Mouse (Mus musculus) neural tube, embryonic 15.5 days (tissue): ENCODE data around the gene Pla2g15. TPM values are rescaled to one million over a fixed set of nuclear protein-coding genes. Genes with fewer than 3 reads are reported as not detected.

Source experiments
- ATAC-seq: fragments of 200-750 bp; cut with Nextera tagmentation; 2 replicates; pipeline ENCODE4 v1.8.0; 2017; ENCODE audit warnings: mild to moderate bottlenecking, moderate TSS enrichment, moderate library complexity; ENCODE audit not compliant: low FRiP score
- H3K27ac ChIP-seq: fragments of 300-500 bp; sonication (generic); replicated peaks from 2 replicates; pipeline ENCODE4 v1.5.1; 2015; ENCODE audit warnings: mild to moderate bottlenecking, inconsistent platforms
- H3K27me3 ChIP-seq: fragments of 300-500 bp; sonication (generic); replicated peaks from 2 replicates; pipeline ENCODE4 v1.6.1; 2015; ENCODE audit warnings: inconsistent platforms
- H3K36me3 ChIP-seq: fragments of 300-500 bp; sonication (generic); 2 replicates; pipeline ENCODE4 v1.6.1; 2015; ENCODE audit warnings: inconsistent platforms
- H3K4me1 ChIP-seq: fragments of 300-500 bp; sonication (generic); 2 replicates; pipeline ENCODE4 v1.6.1; 2015; ENCODE audit warnings: inconsistent platforms
- H3K4me2 ChIP-seq: fragments of 300-500 bp; sonication (generic); 2 replicates; pipeline ENCODE4 v1.6.1; 2015; ENCODE audit warnings: inconsistent platforms, mild to moderate bottlenecking, moderate library complexity
- H3K4me3 ChIP-seq: fragments of 300-500 bp; sonication (generic); replicated peaks from 2 replicates; pipeline ENCODE4 v1.5.1; 2015; ENCODE audit warnings: mild to moderate bottlenecking, inconsistent platforms
- H3K9ac ChIP-seq: fragments of 300-500 bp; sonication (generic); replicated peaks from 2 replicates; pipeline ENCODE4 v1.6.1; 2015; ENCODE audit warnings: mild to moderate bottlenecking, inconsistent platforms
- H3K9me3 ChIP-seq: fragments of 300-500 bp; sonication (generic); replicated peaks from 2 replicates; pipeline ENCODE4 v1.6.1; 2016; ENCODE audit warnings: inconsistent platforms
- WGBS: fragments of 180-500 bp; shearing (Covaris S2); methylation state at CpG from one replicate; pipeline ENCODE4 v1.1.7; 2015; ENCODE audit warnings: mixed read lengths; 5-methylcytosine and 5-hydroxymethylcytosine counted together
- polyA plus RNA-seq: library from polyadenylated mRNA; unstranded; fragments of >200 nt; fragmentation: Nextera tagmentation; extraction: Ambion mirVana; gene quantifications from 2 replicates; pipeline ENCODE4 v1.2.1, GENCODE M21; 2015

Gene Pla2g15
- polyA plus RNA-seq: 19.1 and 21.6 TPM in 2 replicates

DNA sequence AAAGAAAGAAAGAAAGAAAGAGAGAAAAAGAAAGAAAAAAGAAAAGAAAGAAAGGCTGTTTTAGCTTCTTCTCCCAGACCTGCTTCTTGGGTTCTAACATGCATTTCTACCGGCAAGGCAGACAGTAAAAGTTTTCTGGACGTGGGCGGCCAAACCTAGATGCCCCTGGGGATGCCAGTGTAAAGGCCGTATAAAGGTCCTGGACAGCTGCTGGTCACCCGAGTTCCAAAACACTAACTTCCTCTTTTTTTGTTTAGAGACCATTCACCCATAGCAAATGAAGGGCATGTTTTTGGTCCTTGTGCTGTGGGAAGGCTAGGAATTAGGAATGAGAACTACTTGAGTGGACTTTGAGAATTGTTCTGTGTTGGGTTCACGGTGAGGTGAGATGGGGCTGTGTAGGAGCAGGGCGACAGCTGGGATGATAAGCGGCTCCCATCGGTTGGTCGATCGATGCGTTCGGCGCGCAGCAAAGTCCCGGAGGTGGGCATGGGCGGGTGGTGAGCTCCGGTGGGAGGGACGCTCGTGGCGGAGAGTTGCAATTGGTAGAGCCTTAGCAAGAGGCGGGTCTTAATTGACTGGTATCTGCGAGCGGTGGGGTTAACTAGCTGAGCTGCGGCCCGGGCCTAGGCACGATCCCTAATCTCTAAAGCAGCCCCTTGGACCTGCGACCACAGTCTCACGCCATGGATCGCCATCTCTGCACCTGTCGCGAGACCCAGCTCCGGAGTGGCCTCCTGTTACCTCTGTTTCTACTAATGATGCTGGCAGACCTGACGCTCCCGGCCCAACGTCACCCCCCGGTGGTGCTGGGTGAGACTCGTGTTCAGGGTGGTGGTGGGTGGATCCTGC is at the start of gene Pla2g15:
Gene Pla2g15, plus strand, starts transcription at position 599 of the 852 bp plus-strand sequence.
- peak within 1 kb of the TSS; percentile 72 for H3K27ac ChIP-seq
- peak; percentile 98 for ATAC-seq
- H3K4me2 ChIP-seq: peak within 1 kb of the TSS; percentile 82
- H3K36me3 ChIP-seq: peaks cover 6% of the 10 kb centered on the region
- peaks cover 21% of the 10 kb centered on the region for H3K4me1 ChIP-seq
- H3K4me3 ChIP-seq: peak within 1 kb of the TSS; percentile 93
- no peaks in the 10 kb centered on the region for H3K9me3 ChIP-seq
- 1% methylated on average over 38 of the region's 38 CpGs for WGBS
- peak within 1 kb of the TSS; percentile 82 for H3K9ac ChIP-seq
- H3K27me3 ChIP-seq: no peaks in the 10 kb centered on the region

DNA sequence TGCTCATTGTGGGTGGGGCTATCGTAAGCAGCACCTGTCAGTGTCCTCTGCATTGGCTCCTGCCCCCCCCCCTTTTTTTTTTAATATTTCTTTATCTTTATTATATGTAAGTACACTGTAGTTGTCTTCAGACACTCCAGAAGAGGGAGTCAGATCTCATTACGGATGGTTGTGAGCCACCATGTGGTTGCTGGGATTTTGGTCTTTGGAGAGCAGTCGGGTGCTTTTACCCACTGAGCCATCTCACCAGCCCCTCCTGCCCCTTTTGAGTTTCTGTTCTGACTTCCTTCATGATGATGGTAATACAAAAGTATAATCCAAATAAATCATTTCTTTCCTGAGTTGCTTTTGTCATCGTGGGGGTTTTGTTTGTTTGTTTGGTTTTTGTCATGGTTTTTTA is 47.9 kb upstream of the Pla2g15 start:
- H3K27me3 ChIP-seq: no peaks in the 10 kb centered on the region
- H3K4me2 ChIP-seq: no peak overlapping the region
- no peaks in the 10 kb centered on the region for H3K9me3 ChIP-seq
- ATAC-seq: no peak
- WGBS: 98% methylated on average over 4 of the region's 4 CpGs
- H3K27ac ChIP-seq: no peak overlapping the region
- peaks cover 23% of the 10 kb centered on the region for H3K36me3 ChIP-seq
- H3K4me1 ChIP-seq: no peaks in the 10 kb centered on the region
- H3K9ac ChIP-seq: no peak overlapping the region
- no peak overlapping the region for H3K4me3 ChIP-seq

GRCm38 (mm10) chr8:106103888-106104287 is 46.3 kb upstream of the Pla2g15 start:
- no peaks in the 10 kb centered on the region for H3K9me3 ChIP-seq
- no peak overlapping the region for H3K4me2 ChIP-seq
- no peaks in the 10 kb centered on the region for H3K27me3 ChIP-seq
- H3K27ac ChIP-seq: no peak overlapping the region
- no peaks in the 10 kb centered on the region for H3K4me1 ChIP-seq
- ATAC-seq: no peak
- no peak overlapping the region for H3K9ac ChIP-seq
- no peak overlapping the region for H3K4me3 ChIP-seq
- H3K36me3 ChIP-seq: peaks cover 32% of the 10 kb centered on the region
- 96% methylated on average over 2 of the region's 2 CpGs for whole genome bisulfite sequencing

- H3K27ac ChIP-seq: no peak overlapping the region
- H3K4me1 ChIP-seq: no peaks in the 10 kb centered on the region
- no peak overlapping the region for H3K4me2 ChIP-seq
- H3K27me3 ChIP-seq: no peaks in the 10 kb centered on the region
- H3K9me3 ChIP-seq: no peaks in the 10 kb centered on the region
- ATAC-seq: no peak
- H3K4me3 ChIP-seq: no peak overlapping the region
- WGBS: 92% methylated on average over 1 of the region's 1 CpGs
- H3K36me3 ChIP-seq: peaks cover 36% of the 10 kb centered on the region
- no peak overlapping the region for H3K9ac ChIP-seq
These were observed 44.0 kb upstream of the Pla2g15 start for GRCm38 (mm10) chr8:106106193-106106592.

GRCm38 (mm10) chr8:106108080-106108479 is 42.1 kb upstream of the Pla2g15 start:
- Histone ChIP-seq H3K9me3 (no peaks in the 10 kb centered on the region), H3K4me2 (no peak overlapping the region), H3K9ac (no peak overlapping the region), H3K36me3 (peaks cover 44% of the 10 kb centered on the region), H3K27ac (no peak overlapping the region), H3K4me1 (no peaks in the 10 kb centered on the region), H3K27me3 (no peaks in the 10 kb centered on the region), H3K4me3 (no peak overlapping the region)
- no peak for ATAC-seq
- WGBS: 94% methylated on average over 4 of the region's 4 CpGs

DNA sequence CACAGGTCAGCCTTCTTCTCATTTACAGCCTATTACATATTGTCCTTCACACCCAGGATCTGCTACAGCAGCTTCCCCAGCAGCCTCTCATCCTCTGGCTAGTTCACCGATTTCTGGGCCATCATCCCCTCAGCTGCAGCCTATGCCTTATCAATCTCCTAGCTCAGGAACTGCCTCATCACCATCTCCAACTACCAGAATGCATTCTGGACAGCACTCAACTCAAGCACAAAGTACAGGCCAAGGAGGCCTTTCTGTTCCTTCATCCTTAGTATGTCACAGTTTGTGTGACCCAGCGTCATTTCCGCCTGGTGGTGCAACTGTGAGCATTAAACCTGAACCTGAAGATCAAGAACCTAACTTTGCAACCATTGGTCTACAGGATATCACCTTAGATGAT is 41.5 kb upstream of the Pla2g15 start:
- H3K9me3 ChIP-seq: no peaks in the 10 kb centered on the region
- H3K4me3 ChIP-seq: no peak overlapping the region
- WGBS: 98% methylated on average over 3 of the region's 3 CpGs
- no peaks in the 10 kb centered on the region for H3K4me1 ChIP-seq
- no peak for ATAC-seq
- no peaks in the 10 kb centered on the region for H3K27me3 ChIP-seq
- H3K4me2 ChIP-seq: no peak overlapping the region
- no peak overlapping the region for H3K27ac ChIP-seq
- H3K36me3 ChIP-seq: peaks cover 45% of the 10 kb centered on the region
- no peak overlapping the region for H3K9ac ChIP-seq

- Histone ChIP-seq H3K36me3 (peaks cover 36% of the 10 kb centered on the region), H3K4me2 (no peak overlapping the region), H3K9ac (no peak overlapping the region), H3K4me1 (no peaks in the 10 kb centered on the region), H3K9me3 (no peaks in the 10 kb centered on the region), H3K27ac (no peak overlapping the region; the same call in 1 of the 2 replicates), H3K27me3 (no peaks in the 10 kb centered on the region), H3K4me3 (no peak overlapping the region)
- ATAC-seq: no peak
- WGBS: 88% methylated on average over 2 of the region's 2 CpGs
These were observed 38.2 kb upstream of the Pla2g15 start for GRCm38 (mm10) chr8:106112041-106112440.

DNA sequence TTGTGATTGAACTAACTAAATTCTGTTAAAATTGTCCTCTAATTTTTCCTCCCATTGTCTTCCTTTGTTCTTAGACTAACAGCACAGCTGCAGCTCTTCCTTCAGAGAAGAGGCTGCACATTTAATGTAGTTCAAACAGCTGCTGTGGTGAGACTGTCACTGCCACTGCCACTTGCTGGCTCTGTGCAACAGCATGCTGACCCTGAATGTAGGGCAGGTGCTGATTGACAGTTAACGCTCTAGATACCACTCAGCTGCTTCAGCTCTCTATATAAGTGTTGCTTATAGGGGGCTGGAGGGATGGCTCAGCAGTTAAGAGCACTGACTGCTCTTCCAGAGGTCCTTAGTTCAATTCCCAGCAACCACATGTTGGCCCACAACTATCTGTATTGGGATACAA is 37.7 kb upstream of the Pla2g15 start:
- Histone ChIP-seq H3K4me2 (no peak overlapping the region), H3K4me3 (no peak overlapping the region), H3K27me3 (no peaks in the 10 kb centered on the region), H3K9ac (no peak overlapping the region), H3K36me3 (peaks cover 36% of the 10 kb centered on the region), H3K27ac (no peak overlapping the region; the same call in 1 of the 2 replicates), H3K4me1 (no peaks in the 10 kb centered on the region), H3K9me3 (no peaks in the 10 kb centered on the region)
- WGBS: 97% methylated on average over 1 of the region's 1 CpGs
- ATAC-seq: no peak

- over 99% methylated on average over 3 of the region's 3 CpGs for WGBS
- H3K4me3 ChIP-seq: no peak overlapping the region
- H3K4me1 ChIP-seq: no peaks in the 10 kb centered on the region
- no peak for ATAC-seq
- H3K36me3 ChIP-seq: peaks cover 28% of the 10 kb centered on the region
- H3K9me3 ChIP-seq: no peaks in the 10 kb centered on the region
- H3K9ac ChIP-seq: no peak overlapping the region
- no peak overlapping the region for H3K27ac ChIP-seq
- H3K4me2 ChIP-seq: no peak overlapping the region
- no peaks in the 10 kb centered on the region for H3K27me3 ChIP-seq
These were observed 34.3 kb upstream of the Pla2g15 start for GRCm38 (mm10) chr8:106115897-106116296.

GRCm38 (mm10) chr8:106123443-106123842 is 26.8 kb upstream of the Pla2g15 start:
- Histone ChIP-seq H3K27me3 (no peaks in the 10 kb centered on the region), H3K9ac (no peak overlapping the region), H3K36me3 (peaks cover 22% of the 10 kb centered on the region), H3K9me3 (no peaks in the 10 kb centered on the region), H3K4me2 (no peak overlapping the region), H3K4me3 (no peak overlapping the region), H3K4me1 (no peaks in the 10 kb centered on the region), H3K27ac (no peak overlapping the region)
- 86% methylated on average over 3 of the region's 3 CpGs for WGBS
- no peak for ATAC-seq

- no peaks in the 10 kb centered on the region for H3K27me3 ChIP-seq
- WGBS: 95% methylated on average over 1 of the region's 1 CpGs
- no peak overlapping the region for H3K4me3 ChIP-seq
- no peak overlapping the region for H3K9ac ChIP-seq
- H3K4me2 ChIP-seq: no peak overlapping the region
- ATAC-seq: no peak
- no peaks in the 10 kb centered on the region for H3K4me1 ChIP-seq
- H3K36me3 ChIP-seq: peaks cover 32% of the 10 kb centered on the region
- no peaks in the 10 kb centered on the region for H3K9me3 ChIP-seq
- H3K27ac ChIP-seq: no peak overlapping the region
These were observed 24.1 kb upstream of the Pla2g15 start for GRCm38 (mm10) chr8:106126055-106126454.

GRCm38 (mm10) chr8:106127054-106127453 is 23.1 kb upstream of the Pla2g15 start:
- H3K4me2 ChIP-seq: no peak overlapping the region
- H3K9me3 ChIP-seq: no peaks in the 10 kb centered on the region
- 74% methylated on average over 3 of the region's 3 CpGs for WGBS
- ATAC-seq: no peak
- H3K9ac ChIP-seq: no peak overlapping the region
- peaks cover 35% of the 10 kb centered on the region for H3K36me3 ChIP-seq
- H3K4me1 ChIP-seq: no peaks in the 10 kb centered on the region
- H3K4me3 ChIP-seq: no peak overlapping the region
- no peak overlapping the region for H3K27ac ChIP-seq
- no peaks in the 10 kb centered on the region for H3K27me3 ChIP-seq
